Mouse (Mus musculus) ES-Bruce4 (cell line): ENCODE results near the gene Armc6.

Experiments
- CTCF ChIP-seq: IDR thresholded peaks from one replicate; pipeline ENCODE4 v1.8.1; 2011; ENCODE audit warnings: low read depth, low read length
- EP300 ChIP-seq: IDR thresholded peaks from 2 replicates; pipeline ENCODE4 v1.6.1; 2011; ENCODE audit warnings: low read depth, low read length; ENCODE audit not compliant: insufficient read depth

GRCm38 (mm10) chr8:70173320-70173719 is 60.9 kb downstream of the Armc6 start:
- TF ChIP-seq CTCF (no peak), EP300 (no peak)
